Mouse (Mus musculus) bone marrow, adult 2 months (tissue): ENCODE measurements at regions not wholly inside any gene's neighbourhood (a gene's known extent, or its start where the extent isn't known, plus 50 kb on each side); places are given as distances from the start of the nearest gene placed in this dataset.

Source experiments
- CTCF ChIP-seq: fragments of 200-500 bp; IDR thresholded peaks from 2 replicates; pipeline ENCODE4 v1.5.1; 2011; ENCODE audit warnings: low read length, control low read depth; ENCODE audit not compliant: control insufficient read depth, insufficient read depth
- POLR2A ChIP-seq: fragments of 200-500 bp; IDR thresholded peaks from 2 replicates; pipeline ENCODE4 v1.6.1; 2011; ENCODE audit warnings: low read depth, mild to moderate bottlenecking, control low read depth, low read length, borderline replicate concordance; ENCODE audit not compliant: control insufficient read depth

- TF ChIP-seq CTCF (no peak), POLR2A (no peak)
Measured at GRCm38 (mm10) chr15:31673038-31673437, 71.4 kb downstream of the Fam173b start.
